Mouse (Mus musculus) left cerebral cortex, adult 2 months (tissue): ENCODE data around the gene Vdac2. TPM values are rescaled to one million over a fixed set of nuclear protein-coding genes. Genes with fewer than 3 reads are reported as not detected.

ENCODE experiments used
- DNase-seq, 2 experiments: peaks; one replicate each; pipeline ENCODE4 v3.0.0; 2021 to 2022; ENCODE audit warnings: low spot score in 2 of 2, mixed read lengths in 1 of 2; ENCODE audit errors: extremely low spot score in 1 of 2
- H3K27ac ChIP-seq: fragments of 200-600 bp; 2 replicates; pipeline ENCODE4 v1.8.1; 2022
- H3K4me3 ChIP-seq: fragments of 200-600 bp; 2 replicates; pipeline ENCODE4 v1.8.1; 2022
- CTCF ChIP-seq: fragments of 200-600 bp; IDR thresholded peaks from 2 replicates; pipeline ENCODE4 v1.8.1; 2022; ENCODE audit warnings: antibody characterized with exemption, mild to moderate bottlenecking, moderate library complexity
- intact Hi-C: fragments of 180-260 bp; cut with DNase I; formaldehyde crosslinking; loops from one replicate; pipeline ENCODE4 v1.15.1; 2025
- total RNA-seq, 2 experiments: library from RNA; stranded (reverse); gene quantifications; 2 replicates each; pipeline ENCODE4 v1.2.3; 2021

The Vdac2 gene
- total RNA-seq, 2 experiments from 2014 or later: 201 to 230 TPM

GRCm38 (mm10) chr14:21866291-21866690 lies 41.3 kb downstream of the Vdac2 start:
- DNase-seq: no peak
- intact Hi-C loops: no loop called here
- TF ChIP-seq CTCF: no peak

GRCm38 (mm10) chr14:21866816-21867215 lies 41.8 kb downstream of the Vdac2 start:
- H3K27ac ChIP-seq: no peak overlapping the region
- no peak for TF ChIP-seq CTCF
- intact Hi-C loops: no loop called here
- no peak overlapping the region for H3K4me3 ChIP-seq
- DNase-seq: no peak

More at GRCm38 (mm10) chr14:21866291-21866690, 41.3 kb downstream of the Vdac2 start:
- Histone ChIP-seq H3K27ac (no peak overlapping the region), H3K4me3 (no peak overlapping the region)

- DNase-seq: no peak
- Histone ChIP-seq H3K27ac (no peak overlapping the region), H3K4me3 (no peak overlapping the region)
- no peak for TF ChIP-seq CTCF
- intact Hi-C loops: no loop called here
Measured at GRCm38 (mm10) chr14:21890430-21890829, 65.4 kb downstream of the Vdac2 start.

DNA sequence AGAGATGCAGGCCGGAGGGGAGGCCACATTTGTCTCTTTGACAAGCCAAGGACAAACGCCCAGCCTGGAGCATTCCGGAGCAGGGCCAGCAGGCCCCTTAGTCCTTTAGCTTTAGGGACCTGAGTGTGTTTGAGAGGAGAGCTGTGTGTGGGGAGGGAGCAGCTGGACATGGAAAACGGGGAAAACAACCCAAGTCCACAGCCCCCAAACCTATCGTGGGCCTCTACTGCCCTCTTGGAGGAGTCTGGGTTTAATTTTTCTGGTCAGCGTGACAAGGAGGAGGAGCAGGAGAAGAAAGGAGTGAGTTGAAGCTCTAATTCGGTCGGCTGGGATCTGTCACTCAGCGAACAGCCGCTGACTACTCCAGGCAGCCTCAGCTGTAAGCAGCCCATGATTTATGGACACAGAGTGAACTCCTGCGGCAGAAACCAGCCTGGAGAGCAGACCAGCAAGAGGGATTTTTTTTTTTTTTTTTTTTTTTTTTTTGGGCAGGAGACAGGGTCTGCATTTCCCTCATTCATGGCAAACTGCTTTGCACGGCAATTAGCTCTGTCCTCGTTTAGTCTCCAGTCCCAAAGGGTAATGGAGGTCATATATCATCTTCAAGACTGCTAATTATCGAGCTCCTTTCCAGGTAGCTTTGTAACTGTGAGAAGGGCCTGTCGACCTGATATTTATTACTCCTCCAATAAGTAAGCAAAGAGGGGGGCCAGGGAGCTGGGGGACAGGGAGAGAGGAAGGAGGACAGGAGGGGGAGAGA lies 66.7 kb downstream of the Vdac2 start:
- H3K4me3 ChIP-seq: no peak overlapping the region
- no peak for DNase-seq
- no peak for TF ChIP-seq CTCF
- H3K27ac ChIP-seq: no peak overlapping the region
- intact Hi-C loops: no loop called here

GRCm38 (mm10) chr14:21892341-21892659 lies 67.3 kb downstream of the Vdac2 start:
- no peak for DNase-seq
- Histone ChIP-seq H3K4me3 (no peak overlapping the region), H3K27ac (no peak overlapping the region)
- intact Hi-C loops: no loop called here
- TF ChIP-seq CTCF: no peak

Other genes with a start within 250 kb of the Vdac2 start
- gene Dupd1, start 110.7 kb upstream of the Vdac2 start, total RNA-seq: not detected
- 10 to 100 TPM; 75.1 to 79.7 TPM for gene Samd8, start 74.7 kb upstream of the Vdac2 start, total RNA-seq
- gene Dusp13, start 74.1 kb upstream of the Vdac2 start, total RNA-seq: not detected
- 10 to 100 TPM; 22.8 to 24.9 TPM for gene Comtd1, start 23.7 kb downstream of the Vdac2 start, total RNA-seq
- 1 to 10 TPM; 2.2 to 3.3 TPM for gene Zfp503, start 164.4 kb downstream of the Vdac2 start, total RNA-seq
- gene Lrmda, start 194.5 kb downstream of the Vdac2 start, total RNA-seq: under 1 TPM; 0.87 to 0.97 TPM